Mouse (Mus musculus) splenic B cell, adult 2 months (primary cell): Measurements from ENCODE around the gene Rhof.

Source experiments
- DNase-seq: peaks from one replicate; pipeline ENCODE4 v3.0.0-alpha.2; 2011; ENCODE audit warnings: low read depth, low spot score
- H3K27me3 ChIP-seq: 2 replicates; pipeline ENCODE4 v1.6.1; 2012; ENCODE audit warnings: mild to moderate bottlenecking, low read length, moderate library complexity, mixed read lengths; ENCODE audit not compliant: control insufficient read depth, poor library complexity, insufficient read depth, severe bottlenecking
- H3K36me3 ChIP-seq: 2 replicates; pipeline ENCODE4 v1.6.1; 2012; ENCODE audit warnings: mild to moderate bottlenecking, low read length, moderate library complexity, mixed read lengths; ENCODE audit not compliant: control insufficient read depth, poor library complexity, insufficient read depth, severe bottlenecking

Gene Rhof

DNA sequence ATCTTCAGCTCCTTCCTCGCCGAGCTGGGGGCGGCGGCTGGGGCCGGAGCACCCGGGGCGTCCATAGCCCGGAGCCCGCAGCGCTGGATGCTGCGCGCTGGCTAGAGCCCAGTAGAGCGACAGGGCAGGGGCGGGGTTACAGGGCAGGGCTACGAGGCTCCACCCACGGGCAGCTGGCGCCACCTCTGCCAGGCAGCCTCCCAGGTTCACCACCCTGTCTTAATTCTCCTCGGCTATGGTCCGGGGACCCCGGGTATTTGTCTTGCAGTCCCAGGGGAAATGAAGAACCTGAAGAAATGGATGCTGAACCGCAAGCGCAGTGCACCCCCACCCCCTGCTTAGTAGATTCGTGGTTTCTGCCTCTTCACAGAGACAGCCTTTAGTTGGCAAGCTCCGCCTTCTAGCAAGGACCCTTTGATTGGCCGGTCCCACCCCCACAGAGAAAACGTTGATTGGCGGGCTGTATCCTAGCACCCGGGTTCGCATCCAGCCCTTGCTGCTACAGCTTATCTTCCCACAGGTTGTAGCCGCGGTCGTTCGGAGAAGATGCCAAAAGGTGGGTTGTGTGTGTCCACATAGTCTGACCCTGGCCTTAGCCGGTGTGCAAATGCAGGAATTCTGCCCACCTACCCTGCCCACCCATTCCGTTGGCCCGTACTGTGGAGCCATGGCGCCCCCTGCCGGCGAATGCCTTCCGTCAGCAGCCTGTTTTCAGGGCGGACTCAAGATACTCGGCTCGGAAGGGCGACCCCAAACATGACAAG lies at the start of gene Rhof:
Gene Rhof (minus strand): TSS at position 385 of the 764 bp plus-strand sequence.
- peak; percentile 96 for DNase-seq
- Histone ChIP-seq H3K27me3 (no peaks in the 10 kb centered on the region), H3K36me3 (peaks cover 5% of the 10 kb centered on the region)

- Histone ChIP-seq H3K36me3 (no peaks in the 10 kb centered on the region), H3K27me3 (no peaks in the 10 kb centered on the region)
- no peak for DNase-seq
These were observed 49.0 kb upstream of the Rhof start for GRCm38 (mm10) chr5:123181536-123181935.

- Histone ChIP-seq H3K27me3 (no peaks in the 10 kb centered on the region), H3K36me3 (no peaks in the 10 kb centered on the region)
- no peak for DNase-seq
These were observed 47.9 kb upstream of the Rhof start for GRCm38 (mm10) chr5:123180390-123180789.

DNA sequence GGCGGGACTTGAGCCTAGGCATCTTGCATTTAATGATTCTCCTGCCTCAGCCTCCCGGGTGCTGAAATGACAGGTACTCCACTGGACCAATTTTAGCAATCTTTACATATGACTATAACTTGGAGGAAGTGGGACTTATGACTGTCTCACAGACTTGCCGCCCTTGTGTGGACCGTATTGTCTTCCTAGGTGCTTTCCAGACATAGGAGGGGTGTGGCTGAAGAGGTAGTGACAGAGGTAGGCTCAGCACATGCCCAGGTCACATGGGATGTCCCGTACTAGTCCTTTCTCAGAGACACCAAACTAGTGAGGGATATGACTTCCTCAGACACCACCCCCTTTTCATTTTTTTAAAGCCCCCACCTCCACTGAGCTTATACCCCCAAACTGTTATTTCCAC lies 46.3 kb upstream of the Rhof start:
- no peaks in the 10 kb centered on the region for H3K36me3 ChIP-seq
- no peaks in the 10 kb centered on the region for H3K27me3 ChIP-seq
- DNase-seq, result peak; percentile 23

GRCm38 (mm10) chr5:123171646-123172350 lies 39.3 kb upstream of the Rhof start:
- no peaks in the 10 kb centered on the region; the same call in none of the 2 replicates for H3K36me3 ChIP-seq
- no peaks in the 10 kb centered on the region; the same call in 1 of the 2 replicates for H3K27me3 ChIP-seq
- DNase-seq, result peak; percentile 89

- DNase-seq, result no peak
- Histone ChIP-seq H3K27me3 (no peaks in the 10 kb centered on the region; the same call in 1 of the 2 replicates), H3K36me3 (peaks cover 3% of the 10 kb centered on the region)
These were observed 37.9 kb upstream of the Rhof start for GRCm38 (mm10) chr5:123170365-123170764.

GRCm38 (mm10) chr5:123169284-123169683 lies 36.8 kb upstream of the Rhof start, which contains the start of gene Psmd9:
Gene Psmd9, plus strand, starts transcription at chr5:123169413.
- no peak for DNase-seq
- peaks cover 3% of the 10 kb centered on the region for H3K36me3 ChIP-seq
- no peaks in the 10 kb centered on the region; the same call in 1 of the 2 replicates for H3K27me3 ChIP-seq

GRCm38 (mm10) chr5:123167591-123167990 lies 35.1 kb upstream of the Rhof start:
- Histone ChIP-seq H3K36me3 (peaks cover 10% of the 10 kb centered on the region), H3K27me3 (no peaks in the 10 kb centered on the region; the same call in 1 of the 2 replicates)
- no peak for DNase-seq

GRCm38 (mm10) chr5:123166437-123166836 lies 33.9 kb upstream of the Rhof start:
- DNase-seq, result no peak
- Histone ChIP-seq H3K27me3 (no peaks in the 10 kb centered on the region; the same call in 1 of the 2 replicates), H3K36me3 (peaks cover 15% of the 10 kb centered on the region)

- Histone ChIP-seq H3K27me3 (no peaks in the 10 kb centered on the region; the same call in 1 of the 2 replicates), H3K36me3 (peaks cover 34% of the 10 kb centered on the region)
- no peak for DNase-seq
These were observed 30.4 kb upstream of the Rhof start for GRCm38 (mm10) chr5:123162942-123163341.

GRCm38 (mm10) chr5:123160341-123160740 lies 27.8 kb upstream of the Rhof start:
- H3K36me3 ChIP-seq, result peaks cover 32% of the 10 kb centered on the region
- no peaks in the 10 kb centered on the region for H3K27me3 ChIP-seq
- no peak for DNase-seq

DNA sequence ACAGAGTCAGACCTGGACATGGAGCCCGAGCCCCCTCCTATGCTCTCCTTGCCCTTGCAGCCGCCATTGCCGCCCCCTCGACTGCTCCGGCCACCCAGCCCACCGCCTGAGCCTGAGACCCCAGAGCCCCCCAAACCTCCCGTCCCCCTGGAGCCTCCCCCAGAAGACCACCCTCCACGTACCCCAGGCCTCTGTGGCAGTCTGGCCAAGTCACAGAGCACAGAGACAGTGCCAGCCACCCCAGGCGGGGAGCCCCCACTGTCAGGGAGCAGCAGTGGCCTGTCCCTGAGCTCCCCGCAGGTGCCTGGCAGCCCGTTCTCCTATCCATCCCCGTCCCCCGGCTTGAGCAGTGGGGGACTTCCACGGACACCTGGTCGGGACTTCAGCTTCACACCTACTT lies 27.4 kb upstream of the Rhof start:
- no peak for DNase-seq
- peaks cover 33% of the 10 kb centered on the region for H3K36me3 ChIP-seq
- H3K27me3 ChIP-seq, result no peaks in the 10 kb centered on the region

GRCm38 (mm10) chr5:123159446-123159845 lies 27.0 kb upstream of the Rhof start:
- Histone ChIP-seq H3K27me3 (no peaks in the 10 kb centered on the region), H3K36me3 (peaks cover 34% of the 10 kb centered on the region)
- DNase-seq, result no peak

- Histone ChIP-seq H3K27me3 (no peaks in the 10 kb centered on the region), H3K36me3 (peaks cover 34% of the 10 kb centered on the region)
- no peak for DNase-seq
These were observed 25.5 kb upstream of the Rhof start for GRCm38 (mm10) chr5:123157972-123158371.

GRCm38 (mm10) chr5:123156763-123157162 lies 24.3 kb upstream of the Rhof start:
- peaks cover 27% of the 10 kb centered on the region for H3K36me3 ChIP-seq
- no peak for DNase-seq

More at GRCm38 (mm10) chr5:123156763-123157162, 24.3 kb upstream of the Rhof start:
- no peaks in the 10 kb centered on the region for H3K27me3 ChIP-seq
